Mouse (Mus musculus) gastrocnemius, adult 18-20 months (tissue): ENCODE data around the gene Cryba2. TPM values are rescaled to one million over a fixed set of nuclear protein-coding genes. Genes with fewer than 3 reads are reported as not detected.

Source experiments
- DNase-seq: peaks from one replicate; pipeline ENCODE4 v3.0.0; 2021; ENCODE audit warnings: low spot score
- microRNA-seq: library from miRNA; unstranded; fragments of <30 nt; microRNA quantifications from one replicate; pipeline ENCODE4 v1.2.0, GENCODE M21; 2021
- total RNA-seq, 2 experiments: library from RNA; stranded (reverse); gene quantifications; 2 replicates each; pipeline ENCODE4 v1.2.3; 2021

The Cryba2 gene
- total RNA-seq, 2 experiments from 2014 or later, result not detected

GRCm38 (mm10) chr1:74850251-74850650 lies 42.7 kb downstream of the Cryba2 start:
- no peak for DNase-seq

DNA sequence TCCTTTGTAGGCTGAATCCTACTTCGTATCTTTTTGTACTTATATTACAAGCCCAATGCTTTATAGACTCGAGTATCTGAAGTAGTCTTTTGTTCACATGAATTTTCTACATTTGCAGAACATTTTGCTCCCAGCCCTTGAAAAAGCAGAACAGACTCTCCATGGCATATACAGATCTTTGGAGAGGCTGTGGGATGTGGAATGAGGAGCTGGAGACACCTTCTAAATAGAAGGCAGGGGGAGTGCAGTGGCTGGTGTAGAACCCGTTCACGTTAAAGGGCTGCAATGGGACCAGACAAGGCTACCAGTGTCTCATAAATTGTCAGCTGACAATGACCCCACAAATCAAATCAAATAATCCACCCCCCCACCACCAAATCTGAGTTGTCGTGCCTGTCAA lies 44.0 kb downstream of the Cryba2 start:
- no peak for DNase-seq

- DNase-seq, result no peak
Observed at GRCm38 (mm10) chr1:74846341-74846740, 46.6 kb downstream of the Cryba2 start.

DNA sequence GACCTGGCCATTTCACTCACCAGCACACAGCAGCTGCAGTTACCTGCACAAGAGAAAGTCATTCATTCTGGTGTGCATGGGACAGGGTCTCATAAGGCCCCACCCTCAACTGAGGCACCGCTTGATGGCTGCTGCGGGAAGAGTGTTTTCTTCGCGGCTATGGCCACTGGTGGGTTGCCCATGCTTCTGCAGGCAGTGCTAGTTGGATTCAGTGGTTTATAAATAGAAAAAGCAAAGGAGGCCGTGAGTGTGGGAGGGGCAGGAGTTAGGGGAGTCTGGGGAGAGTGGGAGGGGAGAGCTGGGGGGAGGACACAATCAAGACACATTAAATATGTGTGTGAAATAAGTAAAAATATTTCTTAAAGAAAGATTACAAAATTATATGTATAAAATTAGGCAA lies 49.9 kb downstream of the Cryba2 start:
- no peak for DNase-seq

Small RNA genes within 50 kb of the gene (microRNA-seq; reads per million reads assigned to microRNA genes)
- 13.6 reads per million, percentile 30 among the genes with 10 or more reads in this experiment for gene Mir375

Other genes with a start within 250 kb of the Cryba2 start
- gene Ttll4, start 231.4 kb downstream of the Cryba2 start, total RNA-seq, result 10 to 100 TPM in 1 of 2 experiments, 1 to 10 TPM in 1; 9.0 to 11.0 TPM
- gene Cyp27a1, start 179.6 kb downstream of the Cryba2 start, total RNA-seq, result 10 to 100 TPM; 55.7 to 57.8 TPM
- gene Prkag3, start 143.9 kb downstream of the Cryba2 start, total RNA-seq, result 100 to 1,000 TPM in 1 of 2 experiments, 10 to 100 TPM in 1; 75.0 to 102 TPM
- under 1 TPM; 0.45 to 0.50 TPM for gene Wnt6, start 121.3 kb downstream of the Cryba2 start, total RNA-seq
- under 1 TPM; 0.11 to 0.14 TPM for gene Wnt10a, start 101.6 kb downstream of the Cryba2 start, total RNA-seq
- gene Cdk5r2, start 38.2 kb downstream of the Cryba2 start, total RNA-seq, result not detected
- gene Fev, start 7.7 kb downstream of the Cryba2 start, total RNA-seq, result not detected
- not detected for gene Cfap65, start 42.5 kb upstream of the Cryba2 start, total RNA-seq
- gene Ihh, start 58.5 kb upstream of the Cryba2 start, total RNA-seq, result under 1 TPM; 0.16 to 0.26 TPM
- gene Nhej1, start 232.1 kb upstream of the Cryba2 start, total RNA-seq, result 1 to 10 TPM; 4.9 to 5.3 TPM
- gene Slc23a3, start 240.7 kb upstream of the Cryba2 start, total RNA-seq, result under 1 TPM; 0.14 TPM
- gene Cnppd1, start 249.6 kb upstream of the Cryba2 start, total RNA-seq, result 10 to 100 TPM; 15.7 to 16.4 TPM
- 10 to 100 TPM in 1 of 2 experiments, 1 to 10 TPM in 1; 8.8 to 10.0 TPM for gene Retreg2, start 249.6 kb upstream of the Cryba2 start, total RNA-seq